Mouse (Mus musculus) left cerebral cortex, postnatal 14 days (tissue): ENCODE measurements at regions not wholly inside any gene's neighbourhood (a gene's known extent, or its start where the extent isn't known, plus 50 kb on each side); places are given as distances from the start of the nearest gene placed in this dataset.
"Not testable (repeated sequence)": the region's sequence is repeated elsewhere in the genome, so short reads cannot be mapped to it uniquely, and the experiment has no call there.

Experiments used
- DNase-seq, 2 experiments: peaks; one replicate each; pipeline ENCODE4 v3.0.0; 2021 to 2022; ENCODE audit warnings: low spot score in 2 of 2, mixed read lengths in 1 of 2
- intact Hi-C: fragments of 180-260 bp; cut with DNase I; formaldehyde crosslinking; loops from one replicate; pipeline ENCODE4 v1.15.1; 2025

GRCm38 (mm10) chr12:77094999-77095915, 133.3 kb upstream of the Max start:
- intact Hi-C loops, result no loop called here
- DNase-seq, result no peak

- intact Hi-C loops, result no loop called here
- no peak for DNase-seq
These were observed 132.2 kb upstream of the Max start for GRCm38 (mm10) chr12:77094168-77094567.

DNA sequence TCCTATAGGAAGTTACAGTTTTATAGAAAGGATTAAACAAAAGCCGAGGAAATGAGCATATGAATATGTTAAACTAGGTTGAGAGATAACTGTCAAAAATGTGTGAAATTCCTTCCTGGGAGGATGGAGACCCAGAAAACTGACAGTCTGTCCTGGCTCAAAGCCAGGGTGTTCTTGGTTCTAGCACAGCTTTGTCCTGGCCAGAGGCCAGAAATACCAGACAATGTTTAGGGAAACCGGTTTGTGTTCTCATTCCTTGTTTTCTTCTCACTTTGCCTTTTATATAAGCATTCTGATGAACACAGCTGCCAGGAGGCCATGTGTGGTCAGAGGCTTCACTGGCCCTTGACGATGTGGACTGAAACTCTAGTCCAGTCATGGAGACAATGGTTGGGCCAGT, 130.7 kb upstream of the Max start:
- intact Hi-C loops, result no loop called here

GRCm38 (mm10) chr12:77092143-77092542, 130.1 kb upstream of the Max start:
- no peak for DNase-seq
- intact Hi-C loops, result no loop called here

More for the DNA sequence above, 130.7 kb upstream of the Max start:
- peak; percentile 27 to 49 for DNase-seq

DNA sequence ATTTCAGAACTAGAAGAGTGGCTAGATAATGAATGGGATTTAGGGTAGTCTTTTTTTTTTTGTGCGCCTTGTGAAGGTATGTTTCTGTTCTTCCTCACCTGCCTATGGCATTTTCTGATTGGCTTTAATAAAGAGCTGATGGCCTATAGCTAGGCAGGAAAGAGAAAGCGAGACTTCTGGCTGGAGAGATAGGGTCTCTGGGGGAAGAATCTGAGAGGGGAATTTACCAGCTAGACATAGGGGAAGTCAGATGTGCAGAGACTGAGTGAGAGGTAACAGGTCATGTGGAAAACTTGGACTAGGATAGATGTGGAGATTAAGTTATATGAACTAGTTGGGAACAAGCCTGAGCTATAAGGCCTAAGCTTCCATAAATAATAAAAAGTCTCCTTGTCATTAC, 129.7 kb upstream of the Max start:
- intact Hi-C loops, result no loop called here
- no peak for DNase-seq

DNA sequence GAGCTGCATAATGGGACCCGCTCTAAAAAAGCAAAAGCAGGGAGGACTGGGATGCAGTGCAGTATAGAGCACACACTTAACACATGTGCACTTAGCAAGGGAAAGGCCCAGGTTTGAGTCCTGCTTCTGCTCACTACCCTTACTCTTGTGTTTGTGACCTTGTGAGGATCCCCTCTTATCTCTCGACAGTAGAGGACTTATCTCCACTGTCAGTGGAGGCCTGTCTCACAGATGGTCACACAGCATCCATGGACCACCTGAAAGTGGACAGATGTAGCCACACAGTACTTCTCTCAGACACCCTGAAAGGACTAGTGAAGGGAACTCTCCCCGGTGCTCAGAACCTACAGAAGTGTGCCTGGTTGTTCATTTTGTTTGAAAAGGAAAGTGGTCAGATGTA, 128.5 kb upstream of the Max start:
- intact Hi-C loops, result no loop called here
- no peak for DNase-seq

DNA sequence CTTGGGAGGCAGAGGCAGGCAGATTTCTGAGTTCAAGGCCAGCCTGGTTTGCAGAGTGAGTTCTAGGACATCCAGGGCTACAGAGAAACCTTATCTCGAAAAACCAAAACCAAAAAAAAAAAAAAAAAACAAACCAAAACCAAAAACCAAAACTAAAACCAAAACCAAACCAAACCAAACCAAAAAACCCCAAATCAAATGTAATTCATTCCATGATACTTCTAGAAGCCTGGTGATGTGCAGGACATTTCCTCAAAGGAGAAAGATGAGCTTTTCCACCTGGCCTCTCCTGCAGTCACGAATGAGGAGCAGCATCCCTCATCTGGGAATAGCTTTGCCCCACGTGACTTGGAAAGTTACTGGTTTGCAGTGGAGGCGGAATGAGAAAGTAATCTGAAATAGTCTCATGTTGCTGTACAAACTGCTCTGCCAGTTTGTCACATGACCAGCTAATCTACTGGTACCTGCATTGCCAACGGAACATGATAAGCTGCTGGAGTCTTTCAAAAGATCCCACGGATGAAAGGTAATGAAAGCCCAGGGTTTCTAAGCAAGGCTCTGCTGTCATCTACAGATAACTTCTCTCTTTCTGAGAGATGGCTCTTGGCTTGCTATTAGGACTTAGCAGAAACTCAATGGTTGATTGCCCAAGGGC, 127.8 kb upstream of the Max start:
- intact Hi-C loops, result no loop called here
- DNase-seq, result peak; percentile 10 to 18

DNA sequence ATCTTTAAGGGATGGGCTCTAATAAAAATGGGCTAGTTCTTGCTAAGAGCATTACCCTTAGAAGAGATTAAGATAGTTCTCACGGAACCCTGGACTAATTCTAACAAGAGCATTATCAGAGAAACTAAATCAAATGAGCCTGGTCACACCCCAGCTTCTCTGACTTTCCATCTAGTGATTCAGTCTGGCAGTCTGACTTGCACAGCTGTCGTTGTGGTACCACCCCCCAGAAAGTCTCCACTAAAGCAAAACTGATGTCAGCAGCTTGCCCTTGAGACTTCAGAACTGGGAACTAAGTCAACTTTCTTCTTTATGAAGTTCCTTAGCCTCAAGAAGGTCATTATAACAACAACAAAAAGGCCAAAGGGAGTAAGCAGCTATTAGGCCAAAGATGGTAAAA, 126.5 kb upstream of the Max start:
- intact Hi-C loops, result no loop called here
- DNase-seq, result no peak

GRCm38 (mm10) chr12:77086931-77087330, 124.9 kb upstream of the Max start:
- DNase-seq, intact Hi-C loops: not testable (repeated sequence)

GRCm38 (mm10) chr12:77085894-77086293, 123.9 kb upstream of the Max start:
- intact Hi-C loops, result no loop called here
- DNase-seq, result no peak

DNA sequence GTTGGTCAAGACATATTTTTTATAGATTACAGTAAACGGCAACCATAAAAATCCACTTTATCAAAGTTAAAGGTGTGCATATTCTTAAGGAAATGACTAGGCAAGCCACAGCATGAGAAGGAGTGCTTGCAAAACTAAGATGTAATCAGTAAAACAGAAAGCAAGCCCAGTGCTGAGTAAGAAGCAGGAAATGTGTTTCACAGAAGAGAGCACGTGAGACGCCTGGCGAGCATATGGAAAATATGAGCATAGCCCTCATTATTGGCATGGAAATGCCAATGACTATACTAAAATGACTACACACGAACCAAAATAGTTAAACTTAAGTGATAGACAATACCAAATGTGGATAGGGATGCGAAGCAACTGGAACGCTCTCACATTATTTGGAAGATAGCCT, 123.2 kb upstream of the Max start:
- no peak for DNase-seq
- intact Hi-C loops, result no loop called here

DNA sequence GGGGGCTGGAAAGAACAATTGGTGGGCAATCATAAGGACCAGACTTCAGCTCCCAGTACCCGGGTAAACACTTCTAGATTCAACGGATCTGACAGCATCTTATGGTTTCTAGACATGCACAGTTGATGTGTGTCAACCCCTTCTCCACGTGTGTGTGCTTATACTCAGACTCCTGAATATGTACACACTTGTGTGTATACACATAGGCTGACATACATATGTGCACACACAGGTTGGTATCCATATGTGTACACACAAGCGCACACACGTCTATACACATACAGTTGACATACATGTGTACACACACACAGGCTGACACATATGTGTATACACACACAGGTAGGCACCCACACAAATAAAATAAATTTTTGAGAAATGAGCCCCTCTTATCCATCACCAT, 122.7 kb upstream of the Max start:
- DNase-seq, result no peak
- intact Hi-C loops, result no loop called here

DNA sequence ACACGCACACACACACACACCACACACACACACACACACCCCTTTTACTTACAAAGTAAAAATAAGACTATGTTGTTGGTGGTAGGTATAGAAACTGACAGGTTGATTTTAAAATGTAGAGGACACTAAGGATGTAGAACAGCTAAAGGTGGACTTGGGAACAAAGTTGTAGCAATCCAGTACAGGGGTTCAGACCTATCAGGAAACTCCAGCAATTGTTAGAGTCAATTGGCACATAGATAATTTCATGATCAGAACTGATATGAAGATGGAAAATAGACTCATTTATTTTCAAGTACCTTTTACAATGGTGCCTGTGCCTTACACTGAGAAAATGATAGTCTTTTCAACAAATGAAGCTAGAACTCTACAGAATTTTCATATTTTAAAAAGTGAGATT, 122.3 kb upstream of the Max start:
- DNase-seq, result no peak
- intact Hi-C loops, result no loop called here

- intact Hi-C loops, result no loop called here
- no peak for DNase-seq
These were observed 121.8 kb upstream of the Max start for GRCm38 (mm10) chr12:77083760-77084159.

DNA sequence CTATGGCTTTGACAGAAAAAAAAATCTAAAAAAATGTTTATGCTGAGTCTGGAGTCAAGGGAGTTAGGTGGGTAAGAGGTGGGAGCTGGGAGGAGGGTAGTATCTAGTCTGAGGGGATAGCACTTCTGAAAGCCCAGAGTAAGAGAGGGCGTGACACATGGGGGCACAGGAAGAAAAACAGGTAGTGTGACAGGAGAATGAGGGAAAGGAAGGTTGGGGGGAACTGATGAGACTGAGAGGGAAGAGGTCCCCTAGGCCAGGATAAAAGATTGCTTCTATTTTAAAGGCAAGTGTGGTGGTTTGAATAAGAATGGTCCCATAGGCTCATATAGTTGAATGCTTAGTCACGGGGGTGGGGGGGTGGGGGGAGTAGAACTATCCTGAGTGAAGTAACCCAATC, 119.8 kb upstream of the Max start:
- intact Hi-C loops, result no loop called here
- no peak for DNase-seq

- no peak for DNase-seq
- intact Hi-C loops, result no loop called here
These were observed 117.5 kb upstream of the Max start for GRCm38 (mm10) chr12:77079481-77079880.

DNA sequence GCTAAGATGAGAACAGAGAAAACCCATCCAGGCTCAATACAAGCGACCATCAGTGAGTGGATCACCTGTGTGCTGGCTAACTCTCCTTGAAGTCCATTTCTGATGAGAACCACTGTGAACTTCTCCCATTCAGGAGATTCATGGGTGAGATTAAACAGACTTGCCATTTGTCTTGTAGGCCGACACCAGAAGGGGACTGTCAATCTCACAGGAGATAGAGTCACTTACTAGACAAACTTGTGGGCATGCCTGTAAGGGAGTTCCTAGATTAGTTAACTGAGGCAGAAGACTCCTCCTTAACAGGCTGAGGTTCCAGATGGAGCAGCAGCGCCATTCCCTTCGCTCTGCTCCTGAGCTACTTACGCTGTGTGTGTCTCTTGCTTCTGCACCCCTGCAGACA, 114.7 kb upstream of the Max start:
- DNase-seq, result no peak
- intact Hi-C loops, result no loop called here

DNA sequence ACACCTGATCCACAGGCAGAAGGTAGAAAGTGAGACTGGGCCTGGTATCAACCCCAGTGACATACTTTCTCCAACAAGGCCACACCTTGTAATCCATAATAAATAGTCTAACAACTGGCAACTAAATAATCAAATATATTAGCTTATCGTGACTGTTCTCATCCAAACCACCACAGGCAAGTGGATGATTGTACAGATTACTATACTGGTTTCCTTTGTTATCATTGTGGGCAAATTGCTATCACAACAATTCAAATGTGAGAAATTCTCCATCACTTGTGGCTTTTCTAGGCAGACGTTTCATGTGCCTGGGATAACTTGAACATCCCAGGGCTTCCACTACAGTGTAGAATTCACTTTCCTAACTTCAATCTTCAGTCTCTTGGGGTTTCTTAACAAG, 112.6 kb upstream of the Max start:
- intact Hi-C loops, result no loop called here
- DNase-seq, result no peak

GRCm38 (mm10) chr12:77071700-77072099, 109.7 kb upstream of the Max start:
- DNase-seq, result no peak
- intact Hi-C loops, result no loop called here

- no peak for DNase-seq
- intact Hi-C loops, result no loop called here
These were observed 105.9 kb upstream of the Max start for GRCm38 (mm10) chr12:77067938-77068337.

DNA sequence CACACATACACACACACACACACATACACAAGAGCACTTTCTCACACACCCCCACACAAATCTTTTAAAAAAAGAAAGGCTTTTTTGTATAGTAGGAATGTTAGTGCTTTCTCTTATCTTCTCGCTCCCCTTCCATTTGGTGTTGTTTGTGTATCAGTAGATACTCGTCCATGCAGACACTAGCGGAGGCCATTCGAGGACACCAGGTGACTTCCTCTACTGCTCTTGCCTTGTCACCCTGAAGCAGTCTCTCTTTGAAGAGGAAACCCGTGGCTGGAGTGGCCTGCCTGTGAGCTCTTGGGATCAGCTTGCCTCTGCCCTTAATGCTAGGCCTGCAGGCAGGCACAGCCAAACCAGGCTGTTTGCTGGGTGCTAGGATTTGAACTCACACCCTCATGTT, 105.1 kb upstream of the Max start:
- DNase-seq, result no peak
- intact Hi-C loops, result no loop called here
